Mouse (Mus musculus) lung, embryonic 15.5 days (tissue): ENCODE results near the gene Pde1a. TPM values are rescaled to one million over a fixed set of nuclear protein-coding genes. Genes with fewer than 3 reads are reported as not detected.

Experiments
- ATAC-seq: fragments of 200-750 bp; cut with Nextera tagmentation; 2 replicates; pipeline ENCODE4 v1.8.0; 2017; ENCODE audit warnings: moderate number of reproducible peaks, borderline replicate concordance; ENCODE audit not compliant: low FRiP score, low TSS enrichment; ENCODE audit errors: extremely low read depth
- H3K27ac ChIP-seq: fragments of 300-500 bp; sonication (generic); 2 replicates; pipeline ENCODE4 v1.5.1; 2015; ENCODE audit warnings: moderate library complexity, mild to moderate bottlenecking, inconsistent platforms
- H3K27me3 ChIP-seq: fragments of 300-500 bp; sonication (generic); 2 replicates; pipeline ENCODE4 v1.6.1; 2015; ENCODE audit warnings: inconsistent platforms
- H3K36me3 ChIP-seq: fragments of 300-500 bp; sonication (generic); 2 replicates; pipeline ENCODE4 v1.6.1; 2015; ENCODE audit warnings: inconsistent platforms
- H3K4me1 ChIP-seq: fragments of 300-500 bp; sonication (generic); 2 replicates; pipeline ENCODE4 v1.6.1; 2015; ENCODE audit warnings: inconsistent platforms
- H3K4me2 ChIP-seq: fragments of 300-500 bp; sonication (generic); 2 replicates; pipeline ENCODE4 v1.6.1; 2015; ENCODE audit warnings: inconsistent platforms, mild to moderate bottlenecking, moderate library complexity
- H3K4me3 ChIP-seq: fragments of 300-500 bp; sonication (generic); 2 replicates; pipeline ENCODE4 v1.5.1; 2015; ENCODE audit warnings: mild to moderate bottlenecking, inconsistent platforms
- H3K9ac ChIP-seq: fragments of 300-500 bp; sonication (generic); 2 replicates; pipeline ENCODE4 v1.6.1; 2015; ENCODE audit warnings: inconsistent platforms
- H3K9me3 ChIP-seq: fragments of 300-500 bp; sonication (generic); 2 replicates; pipeline ENCODE4 v1.6.1; 2016; ENCODE audit warnings: inconsistent platforms
- whole genome bisulfite sequencing: fragments of 180-500 bp; shearing (Covaris S2); methylation state at CpG from one replicate; pipeline ENCODE4 v1.1.7; 2015; 5-methylcytosine and 5-hydroxymethylcytosine counted together
- polyA plus RNA-seq: library from polyadenylated mRNA; unstranded; fragments of >200 nt; fragmentation: Nextera tagmentation; extraction: Ambion mirVana; gene quantifications from 2 replicates; pipeline ENCODE4 v1.2.1, GENCODE M21; 2015

Gene Pde1a
- polyA plus RNA-seq, 1 experiment from 2014 or later, result 16.2 TPM

DNA sequence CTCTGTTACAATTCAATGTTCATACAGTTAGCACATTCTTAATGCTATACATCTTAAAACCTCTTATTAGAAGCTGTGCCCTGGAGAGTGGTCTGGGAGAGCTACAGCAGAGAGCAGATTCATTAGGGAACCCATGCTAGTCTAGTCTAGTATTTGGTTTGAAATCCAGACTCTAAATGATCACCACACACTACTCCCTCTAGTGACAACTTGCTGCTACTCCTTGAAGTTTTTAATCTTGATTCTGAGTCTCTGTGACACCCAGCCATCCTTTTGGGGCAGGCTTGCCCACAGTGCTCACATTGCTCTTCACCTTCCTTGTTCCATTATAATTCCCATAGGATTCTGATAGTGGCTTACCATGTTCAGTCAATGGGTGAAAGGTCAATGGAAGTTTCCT is 206.9 kb downstream of the Pde1a start:
- no peak for ATAC-seq
- H3K4me2 ChIP-seq, result no peak overlapping the region
- H3K4me3 ChIP-seq, result no peak overlapping the region
- H3K27ac ChIP-seq, result no peak overlapping the region
- H3K27me3 ChIP-seq, result no peaks in the 10 kb centered on the region
- H3K4me1 ChIP-seq, result no peaks in the 10 kb centered on the region
- no peak overlapping the region for H3K9ac ChIP-seq
- H3K9me3 ChIP-seq, result no peaks in the 10 kb centered on the region
- no peaks in the 10 kb centered on the region for H3K36me3 ChIP-seq

DNA sequence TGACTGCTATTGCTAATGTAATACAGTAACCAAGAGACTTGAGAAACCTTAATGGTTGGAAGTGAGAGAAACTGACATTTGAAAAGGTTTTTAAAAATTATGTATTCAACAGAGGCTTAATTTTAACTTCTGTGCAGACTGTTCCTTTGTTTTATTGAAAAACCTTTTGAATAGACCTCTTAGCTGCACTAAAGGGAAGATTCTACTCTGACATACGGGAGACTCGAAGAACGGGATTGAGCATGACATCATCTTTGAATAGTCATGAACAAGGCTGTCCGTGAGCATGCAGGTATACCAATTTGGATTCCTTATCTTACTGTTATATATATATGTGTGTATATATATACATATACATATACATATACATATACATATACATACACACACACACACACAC is 207.9 kb downstream of the Pde1a start:
- Histone ChIP-seq H3K36me3 (no peaks in the 10 kb centered on the region), H3K27ac (no peak overlapping the region), H3K9me3 (no peaks in the 10 kb centered on the region), H3K27me3 (no peaks in the 10 kb centered on the region), H3K4me1 (no peaks in the 10 kb centered on the region), H3K4me2 (no peak overlapping the region), H3K9ac (no peak overlapping the region), H3K4me3 (no peak overlapping the region)
- ATAC-seq, result no peak
- WGBS, result 88% methylated on average over 4 of the region's 4 CpGs

DNA sequence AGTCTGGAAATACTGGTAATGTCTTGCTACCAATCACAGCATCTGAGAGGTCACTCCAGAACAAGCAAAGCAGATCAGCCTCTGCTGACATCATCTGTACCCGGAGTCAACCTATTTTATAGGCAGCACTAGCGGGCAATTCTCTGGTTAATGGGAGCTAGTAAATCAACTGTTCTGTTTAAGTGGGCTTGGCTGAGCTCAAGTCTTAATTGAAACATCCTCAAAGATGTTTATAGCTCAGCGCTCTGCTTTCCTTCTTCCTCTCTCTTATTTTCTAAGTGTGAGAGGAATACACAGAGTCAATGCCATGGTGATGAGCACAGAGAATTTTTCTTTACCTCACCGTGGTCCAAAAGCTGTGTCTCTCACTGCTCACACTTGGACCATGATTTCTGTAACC is 208.8 kb downstream of the Pde1a start:
- Histone ChIP-seq H3K27ac (no peak overlapping the region), H3K27me3 (no peaks in the 10 kb centered on the region), H3K9ac (no peak overlapping the region), H3K4me2 (no peak overlapping the region), H3K4me1 (no peaks in the 10 kb centered on the region), H3K9me3 (no peaks in the 10 kb centered on the region), H3K4me3 (no peak overlapping the region), H3K36me3 (no peaks in the 10 kb centered on the region)
- 72% methylated on average over 4 of the region's 4 CpGs for WGBS
- no peak for ATAC-seq

DNA sequence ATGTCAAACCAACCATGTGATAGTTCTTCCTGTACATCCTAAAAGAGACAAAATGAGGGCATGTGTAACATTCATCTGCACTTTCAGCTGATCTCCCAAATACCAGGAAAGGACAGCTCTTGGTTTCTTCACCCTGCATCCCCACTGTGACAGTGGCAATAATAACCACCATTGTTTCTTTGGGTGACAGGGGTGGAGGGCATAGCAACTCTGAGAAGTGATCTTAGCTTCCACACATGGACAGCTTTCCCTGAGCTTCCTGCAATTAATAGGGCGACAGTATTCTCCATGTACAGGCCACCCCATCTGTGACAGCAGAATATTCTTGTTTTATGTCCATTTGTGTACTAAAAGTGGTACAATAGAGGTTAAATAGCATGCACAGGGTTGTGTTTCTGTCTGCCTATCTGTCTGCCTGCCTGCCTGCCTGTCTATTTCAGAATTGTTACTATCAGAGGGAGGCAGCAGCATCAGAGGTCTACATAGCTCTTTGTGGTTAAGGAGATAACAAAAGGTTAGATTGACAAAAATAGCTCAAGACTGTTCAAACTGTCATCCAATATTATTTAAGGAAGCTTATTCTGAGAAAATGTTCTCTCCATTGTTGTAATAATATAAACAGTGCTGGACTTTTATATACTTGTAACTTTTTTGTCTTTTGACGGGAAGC is 227.3 kb downstream of the Pde1a start:
- no peaks in the 10 kb centered on the region for H3K27me3 ChIP-seq
- ATAC-seq, result no peak
- H3K4me3 ChIP-seq, result no peak overlapping the region
- no peaks in the 10 kb centered on the region for H3K36me3 ChIP-seq
- 73% methylated on average over 2 of the region's 2 CpGs for WGBS
- no peaks in the 10 kb centered on the region for H3K4me1 ChIP-seq
- H3K9me3 ChIP-seq, result no peaks in the 10 kb centered on the region
- no peak overlapping the region for H3K4me2 ChIP-seq
- H3K27ac ChIP-seq, result no peak overlapping the region
- H3K9ac ChIP-seq, result no peak overlapping the region

DNA sequence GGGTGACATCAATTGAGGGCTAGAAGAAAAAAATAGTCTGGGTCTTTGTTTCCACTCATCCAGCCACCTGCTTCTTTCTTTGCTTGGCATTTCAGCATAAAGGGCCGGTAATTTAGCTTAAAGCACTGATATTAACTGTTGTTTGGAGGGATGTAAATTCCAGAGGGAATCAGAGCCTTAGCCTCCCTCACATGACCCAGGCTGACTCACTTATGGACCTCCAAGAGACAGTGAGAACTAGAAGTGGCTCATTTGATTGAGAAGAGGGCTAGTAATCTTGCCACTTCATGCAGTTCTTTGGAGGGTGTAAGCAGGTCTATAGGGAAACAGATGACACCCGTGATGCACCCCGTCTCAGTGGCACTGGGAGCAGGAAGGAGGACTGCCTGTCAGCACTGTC is 230.7 kb downstream of the Pde1a start:
- no peaks in the 10 kb centered on the region for H3K4me1 ChIP-seq
- no peak for ATAC-seq
- no peaks in the 10 kb centered on the region for H3K9me3 ChIP-seq
- whole genome bisulfite sequencing, result 53% methylated on average over 3 of the region's 3 CpGs
- H3K36me3 ChIP-seq, result no peaks in the 10 kb centered on the region
- no peak overlapping the region for H3K9ac ChIP-seq
- H3K4me2 ChIP-seq, result no peak overlapping the region
- no peaks in the 10 kb centered on the region for H3K27me3 ChIP-seq
- no peak overlapping the region for H3K4me3 ChIP-seq
- H3K27ac ChIP-seq, result no peak overlapping the region

DNA sequence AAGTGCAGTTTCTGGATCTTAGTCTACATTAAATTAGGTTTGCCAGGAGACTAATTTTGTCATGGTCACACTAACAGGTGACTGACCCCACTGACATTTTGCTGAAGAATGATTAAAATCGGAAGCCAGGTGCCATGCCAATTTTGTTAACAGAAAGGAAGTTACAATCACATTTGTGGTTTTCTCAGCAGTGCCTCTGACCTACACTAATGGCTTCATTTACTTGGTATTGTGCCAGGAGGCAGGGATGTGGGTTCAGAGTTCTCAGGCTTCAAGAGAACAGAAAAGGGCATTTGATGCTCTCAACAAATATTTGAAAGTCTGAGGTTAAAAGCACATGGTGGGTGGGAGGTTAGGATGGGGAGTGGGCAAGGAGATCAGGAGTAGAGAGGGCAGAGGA is 236.4 kb downstream of the Pde1a start:
- H3K9me3 ChIP-seq, result no peaks in the 10 kb centered on the region
- no peaks in the 10 kb centered on the region for H3K4me1 ChIP-seq
- 59% methylated on average over 1 of the region's 1 CpGs for WGBS
- no peak for ATAC-seq
- no peak overlapping the region for H3K9ac ChIP-seq
- no peaks in the 10 kb centered on the region for H3K27me3 ChIP-seq
- H3K4me2 ChIP-seq, result no peak overlapping the region
- H3K27ac ChIP-seq, result no peak overlapping the region
- no peak overlapping the region for H3K4me3 ChIP-seq
- no peaks in the 10 kb centered on the region for H3K36me3 ChIP-seq

DNA sequence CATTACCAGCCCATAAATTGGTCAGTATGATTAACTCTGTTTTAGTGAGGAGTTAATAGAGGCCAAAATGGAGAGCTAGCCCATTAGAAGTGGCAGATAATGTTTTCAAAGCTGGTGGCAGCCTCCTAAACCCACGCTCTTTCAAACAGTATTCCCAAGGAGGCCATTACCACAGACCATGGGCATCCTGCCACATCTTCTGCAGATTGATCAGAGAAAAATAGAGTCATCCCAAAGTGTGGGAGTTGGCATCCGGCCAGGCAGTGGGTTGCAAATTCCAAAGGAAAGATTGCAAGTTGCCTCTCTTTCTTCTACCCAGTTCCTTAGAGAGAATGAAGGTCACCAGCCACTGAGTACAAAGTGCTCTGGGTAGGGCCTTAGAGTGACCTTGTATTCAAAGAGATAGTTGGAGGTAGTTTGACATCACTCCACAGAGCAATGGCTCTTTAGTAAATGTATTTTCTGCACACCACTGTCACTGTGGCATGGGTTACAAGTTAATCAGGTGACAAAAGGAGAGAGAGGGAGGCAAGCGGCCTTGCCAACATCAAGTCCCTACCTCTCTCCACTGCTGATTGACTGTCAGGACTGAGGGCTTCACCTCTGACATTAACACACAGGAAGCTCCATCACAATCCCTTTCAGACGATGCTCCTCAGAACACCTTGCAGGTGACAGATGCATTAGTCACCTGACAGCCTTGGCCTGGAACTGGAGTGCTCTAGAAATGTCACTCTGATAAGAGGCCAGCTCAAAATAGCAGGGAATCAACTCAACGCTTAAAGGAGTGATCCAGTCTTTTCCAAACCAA is 237.3 kb downstream of the Pde1a start:
- H3K9me3 ChIP-seq, result no peaks in the 10 kb centered on the region
- no peak for ATAC-seq
- no peak overlapping the region for H3K27ac ChIP-seq
- H3K9ac ChIP-seq, result no peak overlapping the region
- H3K4me2 ChIP-seq, result no peak overlapping the region
- H3K27me3 ChIP-seq, result no peaks in the 10 kb centered on the region
- WGBS, result 55% methylated on average over 5 of the region's 5 CpGs
- H3K36me3 ChIP-seq, result no peaks in the 10 kb centered on the region
- H3K4me3 ChIP-seq, result no peak overlapping the region
- H3K4me1 ChIP-seq, result no peaks in the 10 kb centered on the region

DNA sequence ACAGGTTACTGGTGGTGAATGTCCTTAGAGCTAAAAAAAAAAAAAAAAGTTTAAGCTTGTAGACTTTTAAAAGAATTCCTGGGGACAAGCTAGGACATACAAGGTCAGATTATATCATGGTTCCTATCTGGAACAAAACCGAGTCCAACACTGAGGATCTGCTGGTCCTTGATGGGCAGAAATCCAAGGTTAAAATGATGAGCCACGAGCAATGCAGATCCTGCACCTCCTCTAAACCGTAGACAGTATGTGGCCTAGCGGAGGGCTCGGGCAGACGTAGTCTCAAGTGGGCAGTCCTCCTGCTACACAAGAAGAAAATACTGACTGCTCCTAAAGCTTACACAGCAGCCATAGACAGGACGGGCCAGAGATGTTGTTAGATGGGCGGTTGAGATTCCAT is 238.5 kb downstream of the Pde1a start:
- ATAC-seq, result no peak
- H3K4me2 ChIP-seq, result no peak overlapping the region
- H3K4me1 ChIP-seq, result no peaks in the 10 kb centered on the region
- no peak overlapping the region for H3K9ac ChIP-seq
- H3K4me3 ChIP-seq, result no peak overlapping the region
- 69% methylated on average over 8 of the region's 8 CpGs for WGBS
- H3K27ac ChIP-seq, result no peak overlapping the region
- no peaks in the 10 kb centered on the region for H3K9me3 ChIP-seq
- H3K36me3 ChIP-seq, result no peaks in the 10 kb centered on the region
- H3K27me3 ChIP-seq, result no peaks in the 10 kb centered on the region

DNA sequence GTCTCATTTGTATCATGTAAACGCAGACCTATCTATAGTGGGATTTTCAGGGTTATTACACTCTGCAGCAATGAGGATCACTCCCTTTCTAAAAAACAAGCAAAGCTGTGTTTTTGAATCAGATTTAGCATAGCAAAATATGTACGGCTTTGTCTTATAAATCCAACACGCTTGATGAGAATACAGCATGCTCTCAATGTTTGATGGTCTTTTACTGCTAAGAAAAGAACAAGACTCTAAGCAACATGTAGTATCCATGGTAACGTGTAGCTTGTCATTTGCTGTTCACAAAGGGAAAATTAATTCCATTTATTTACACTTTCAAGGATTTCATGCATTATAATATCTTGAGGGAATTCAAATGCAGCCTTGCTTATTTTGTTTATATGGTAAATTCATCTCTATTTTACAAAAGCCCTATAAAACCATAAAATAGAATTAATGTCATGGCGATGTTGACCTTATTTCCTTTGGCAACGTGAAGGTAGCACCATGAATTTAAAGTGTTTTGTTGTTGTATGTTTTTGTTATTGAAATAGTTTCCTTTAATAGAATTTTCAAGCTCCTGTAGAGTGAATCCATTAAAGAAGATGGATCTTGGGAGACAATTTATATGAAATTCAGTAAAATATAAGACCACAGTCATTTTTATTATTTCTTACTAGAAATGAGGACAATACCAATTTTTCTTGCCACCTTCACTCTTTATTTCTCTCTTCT is 245.5 kb downstream of the Pde1a start:
- H3K27ac ChIP-seq, result no peak overlapping the region
- no peaks in the 10 kb centered on the region for H3K9me3 ChIP-seq
- H3K36me3 ChIP-seq, result no peaks in the 10 kb centered on the region
- no peaks in the 10 kb centered on the region for H3K4me1 ChIP-seq
- H3K4me3 ChIP-seq, result no peak overlapping the region
- no peak overlapping the region for H3K4me2 ChIP-seq
- H3K9ac ChIP-seq, result no peak overlapping the region
- no peak for ATAC-seq
- no peaks in the 10 kb centered on the region for H3K27me3 ChIP-seq
- 90% methylated on average over 6 of the region's 6 CpGs for WGBS

DNA sequence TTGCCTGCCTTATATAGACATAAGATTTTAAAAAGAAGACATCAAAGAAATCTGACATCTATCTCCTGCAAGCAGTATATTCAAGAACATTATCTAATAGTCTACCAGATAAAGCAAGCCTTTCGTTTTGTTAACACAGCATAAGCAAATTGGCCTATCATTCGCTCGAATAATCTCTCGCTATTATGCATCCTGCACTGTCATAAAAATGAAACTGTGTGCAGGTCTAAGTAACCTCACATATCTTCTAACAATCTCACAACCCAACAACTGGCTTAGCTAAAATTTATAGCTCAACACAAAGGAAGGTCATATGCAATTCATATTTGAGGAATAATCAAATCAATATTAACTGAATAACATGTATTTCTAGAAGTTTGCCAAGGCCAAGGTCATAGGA is 246.0 kb downstream of the Pde1a start:
- ATAC-seq, result no peak
- Histone ChIP-seq H3K27ac (no peak overlapping the region), H3K9ac (no peak overlapping the region), H3K4me2 (no peak overlapping the region), H3K9me3 (no peaks in the 10 kb centered on the region), H3K36me3 (no peaks in the 10 kb centered on the region), H3K4me3 (no peak overlapping the region), H3K27me3 (no peaks in the 10 kb centered on the region), H3K4me1 (no peaks in the 10 kb centered on the region)
- WGBS, result 87% methylated on average over 4 of the region's 4 CpGs

DNA sequence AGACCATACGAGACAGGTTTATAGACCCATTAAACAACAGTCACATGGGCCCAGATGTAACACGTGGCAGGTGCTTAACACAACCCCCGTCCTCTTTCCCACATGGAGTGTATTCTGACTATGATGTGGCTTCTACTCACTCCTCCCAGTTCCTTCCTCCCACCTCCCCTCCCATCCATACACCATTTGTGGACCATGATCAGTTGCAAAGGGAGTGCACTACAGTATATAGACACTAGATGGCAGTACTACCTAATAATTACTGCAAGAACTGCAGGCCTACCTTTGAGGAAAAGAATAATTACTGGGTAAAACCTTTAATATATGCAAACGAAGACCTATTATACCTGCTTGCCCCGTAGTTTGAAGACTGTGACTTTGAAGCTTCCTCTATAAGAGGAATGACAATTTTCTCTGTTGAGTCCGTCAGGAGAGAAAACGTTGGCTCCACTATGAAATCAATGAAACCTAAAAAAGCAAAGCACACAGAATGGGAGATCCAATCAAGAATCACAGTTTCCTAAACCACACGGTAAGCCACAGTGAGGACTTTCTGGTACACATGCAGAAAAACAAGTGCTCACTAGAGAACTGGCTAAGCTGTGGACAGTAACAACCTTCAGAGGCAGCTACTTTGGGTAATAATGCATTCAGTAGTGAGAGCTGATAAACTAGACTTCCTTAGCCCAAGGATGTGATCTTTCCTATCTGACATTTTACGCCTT is 263.8 kb downstream of the Pde1a start:
- ATAC-seq, result peak; percentile 49; the same call in 1 of the 2 replicates
- Histone ChIP-seq H3K36me3 (no peaks in the 10 kb centered on the region), H3K4me3 (no peak overlapping the region), H3K4me1 (no peaks in the 10 kb centered on the region), H3K9ac (no peak overlapping the region), H3K4me2 (no peak overlapping the region), H3K9me3 (no peaks in the 10 kb centered on the region), H3K27ac (no peak overlapping the region), H3K27me3 (no peaks in the 10 kb centered on the region)
- 45% methylated on average over 9 of the region's 9 CpGs for WGBS

DNA sequence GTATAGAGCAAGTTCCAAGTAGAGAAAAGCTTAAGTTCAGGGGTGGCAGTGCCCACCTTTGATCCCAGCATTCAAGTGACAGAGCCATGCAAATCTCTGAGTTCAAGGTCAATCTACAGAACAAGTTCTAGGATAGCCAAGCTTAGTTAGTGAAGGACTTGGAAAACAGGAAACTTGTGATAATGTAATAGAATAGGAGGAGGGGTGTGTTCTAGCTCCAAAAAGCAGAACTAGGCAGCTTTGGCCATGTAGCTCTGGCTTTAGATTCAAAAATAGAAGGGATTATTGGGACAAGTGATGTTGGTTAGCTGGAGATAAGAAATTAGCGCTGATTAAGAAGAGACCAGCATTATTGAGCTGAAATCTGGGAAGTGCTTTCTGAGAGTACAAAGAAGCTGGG is 272.4 kb downstream of the Pde1a start:
- 95% methylated on average over 1 of the region's 1 CpGs for WGBS

More for the DNA sequence above, 272.4 kb downstream of the Pde1a start:
- H3K9me3 ChIP-seq, result no peaks in the 10 kb centered on the region
- H3K4me1 ChIP-seq, result no peaks in the 10 kb centered on the region
- no peaks in the 10 kb centered on the region for H3K27me3 ChIP-seq
- no peak overlapping the region for H3K4me2 ChIP-seq
- ATAC-seq, result no peak
- H3K9ac ChIP-seq, result no peak overlapping the region
- H3K27ac ChIP-seq, result no peak overlapping the region
- no peak overlapping the region for H3K4me3 ChIP-seq
- no peaks in the 10 kb centered on the region for H3K36me3 ChIP-seq
